Mouse (Mus musculus): Measurements from ENCODE around the gene Psmc2. TPM values are rescaled to one million over a fixed set of nuclear protein-coding genes. Genes with fewer than 3 reads are reported as not detected.

The Psmc2 gene
- total and polyA plus RNA-seq, 2 experiments from 2014 or later = 35.8 to 191 TPM

- peak; percentile 12 for DNase-seq (ENCODE audit: low spot score)
- Histone ChIP-seq H3K27ac (ENCODE audit: low read depth, low read length) (no peak overlapping the region), H3K4me2 (ENCODE audit: low read depth, low read length, poor library complexity, severe bottlenecking) (no peak overlapping the region), H3K4me3 (ENCODE audit: low read depth, low read length) (no peak overlapping the region), H3K9me3 (ENCODE audit: low read length) (no peaks in the 10 kb centered on the region), H3K27me3 (ENCODE audit: insufficient read depth, low read length) (no peaks in the 10 kb centered on the region), H3K36me3 (ENCODE audit: insufficient read depth, low read length) (no peaks in the 10 kb centered on the region), H3K9ac (replicated peaks; ENCODE audit: low read length, poor library complexity, severe bottlenecking) (no peak overlapping the region), H3K4me1 (ENCODE audit: insufficient read depth, low read length) (no peaks in the 10 kb centered on the region)
- 45% methylated on average over 1 of the region's 1 CpGs for WGBS
- ATAC-seq (ENCODE audit: low FRiP score) = no peak
- peak; percentile 75 for TF ChIP-seq CTCF (IDR thresholded peaks at IDR 0.05)
These were observed 28.9 kb downstream of the Psmc2 start for GRCm38 (mm10) chr5:21813994-21814393.

- TF ChIP-seq CTCF (IDR thresholded peaks at IDR 0.05) = no peak
These were observed 41.3 kb downstream of the Psmc2 start for GRCm38 (mm10) chr5:21826370-21826769.

GRCm38 (mm10) chr5:21827643-21828042, 42.6 kb downstream of the Psmc2 start:
- 22% methylated on average over 6 of the region's 6 CpGs for WGBS
- Histone ChIP-seq H3K27me3 (ENCODE audit: insufficient read depth, low read length) (no peaks in the 10 kb centered on the region), H3K4me2 (ENCODE audit: low read depth, low read length, poor library complexity, severe bottlenecking) (no peak overlapping the region), H3K9ac (replicated peaks; ENCODE audit: low read length, poor library complexity, severe bottlenecking) (no peak overlapping the region), H3K27ac (ENCODE audit: low read depth, low read length) (no peak overlapping the region), H3K9me3 (ENCODE audit: low read length) (no peaks in the 10 kb centered on the region), H3K4me3 (ENCODE audit: low read depth, low read length) (no peak overlapping the region), H3K36me3 (ENCODE audit: insufficient read depth, low read length) (no peaks in the 10 kb centered on the region), H3K4me1 (ENCODE audit: insufficient read depth, low read length) (no peaks in the 10 kb centered on the region)
- DNase-seq (ENCODE audit: low spot score) (no peak), ATAC-seq (ENCODE audit: low FRiP score) (no peak)
- no peak for TF ChIP-seq CTCF (IDR thresholded peaks at IDR 0.05)

More at GRCm38 (mm10) chr5:21826370-21826769, 41.3 kb downstream of the Psmc2 start:
- Histone ChIP-seq H3K9me3 (ENCODE audit: low read length) (no peaks in the 10 kb centered on the region), H3K27ac (ENCODE audit: low read depth, low read length) (no peak overlapping the region), H3K4me3 (ENCODE audit: low read depth, low read length) (no peak overlapping the region), H3K9ac (replicated peaks; ENCODE audit: low read length, poor library complexity, severe bottlenecking) (no peak overlapping the region), H3K27me3 (ENCODE audit: insufficient read depth, low read length) (no peaks in the 10 kb centered on the region), H3K36me3 (ENCODE audit: insufficient read depth, low read length) (no peaks in the 10 kb centered on the region), H3K4me1 (ENCODE audit: insufficient read depth, low read length) (no peaks in the 10 kb centered on the region), H3K4me2 (ENCODE audit: low read depth, low read length, poor library complexity, severe bottlenecking) (no peak overlapping the region)
- WGBS = 21% methylated on average over 7 of the region's 7 CpGs
- ATAC-seq (ENCODE audit: low FRiP score) (no peak), DNase-seq (ENCODE audit: low spot score) (no peak)

- H3K27me3 ChIP-seq (ENCODE audit: insufficient read depth, low read length) = no peaks in the 10 kb centered on the region
- no peaks in the 10 kb centered on the region for H3K4me1 ChIP-seq (ENCODE audit: insufficient read depth, low read length)
- no peak overlapping the region for H3K27ac ChIP-seq (ENCODE audit: low read depth, low read length)
- TF ChIP-seq CTCF (IDR thresholded peaks at IDR 0.05) = no peak
- no peak overlapping the region for H3K9ac ChIP-seq (replicated peaks; ENCODE audit: low read length, poor library complexity, severe bottlenecking)
- 73% methylated on average over 4 of the region's 4 CpGs for WGBS
- DNase-seq (ENCODE audit: low spot score) (no peak), ATAC-seq (ENCODE audit: low FRiP score) (no peak)
- H3K4me3 ChIP-seq (ENCODE audit: low read depth, low read length) = no peak overlapping the region
- H3K9me3 ChIP-seq (ENCODE audit: low read length) = no peaks in the 10 kb centered on the region
- no peak overlapping the region for H3K4me2 ChIP-seq (ENCODE audit: low read depth, low read length, poor library complexity, severe bottlenecking)
- no peaks in the 10 kb centered on the region for H3K36me3 ChIP-seq (ENCODE audit: insufficient read depth, low read length)
These were observed 43.8 kb downstream of the Psmc2 start for GRCm38 (mm10) chr5:21828855-21829254.

GRCm38 (mm10) chr5:21831761-21832160, 46.7 kb downstream of the Psmc2 start:
- H3K27ac ChIP-seq (ENCODE audit: low read depth, low read length) = no peak overlapping the region
- no peak for ATAC-seq (ENCODE audit: low FRiP score)
- H3K36me3 ChIP-seq (ENCODE audit: insufficient read depth, low read length) = no peaks in the 10 kb centered on the region
- H3K4me2 ChIP-seq (ENCODE audit: low read depth, low read length, poor library complexity, severe bottlenecking) = no peak overlapping the region
- H3K27me3 ChIP-seq (ENCODE audit: insufficient read depth, low read length) = no peaks in the 10 kb centered on the region
- no peak for DNase-seq (ENCODE audit: low spot score)
- no peaks in the 10 kb centered on the region for H3K9me3 ChIP-seq (ENCODE audit: low read length)
- 93% methylated on average over 3 of the region's 3 CpGs for WGBS
- TF ChIP-seq CTCF (IDR thresholded peaks at IDR 0.05) = no peak
- no peak overlapping the region for H3K9ac ChIP-seq (replicated peaks; ENCODE audit: low read length, poor library complexity, severe bottlenecking)
- no peak overlapping the region for H3K4me3 ChIP-seq (ENCODE audit: low read depth, low read length)
- H3K4me1 ChIP-seq (ENCODE audit: insufficient read depth, low read length) = no peaks in the 10 kb centered on the region

GRCm38 (mm10) chr5:21844676-21845075, 59.6 kb downstream of the Psmc2 start:
- H3K9ac ChIP-seq (replicated peaks; ENCODE audit: low read length, poor library complexity, severe bottlenecking) = no peak overlapping the region
- no peaks in the 10 kb centered on the region for H3K27me3 ChIP-seq (ENCODE audit: insufficient read depth, low read length)
- peak; percentile 55 for TF ChIP-seq CTCF (IDR thresholded peaks at IDR 0.05)
- H3K36me3 ChIP-seq (ENCODE audit: insufficient read depth, low read length) = no peaks in the 10 kb centered on the region
- DNase-seq (ENCODE audit: low spot score) = no peak
- no peak overlapping the region for H3K4me3 ChIP-seq (ENCODE audit: low read depth, low read length)
- H3K4me1 ChIP-seq (ENCODE audit: insufficient read depth, low read length) = no peaks in the 10 kb centered on the region
- no peak overlapping the region for H3K4me2 ChIP-seq (ENCODE audit: low read depth, low read length, poor library complexity, severe bottlenecking)
- H3K27ac ChIP-seq (ENCODE audit: low read depth, low read length) = no peak overlapping the region
- ATAC-seq (ENCODE audit: low FRiP score) = no peak
- 82% methylated on average over 4 of the region's 4 CpGs for WGBS
- no peaks in the 10 kb centered on the region for H3K9me3 ChIP-seq (ENCODE audit: low read length)

All from midbrain, postnatal 0 days (tissue).